Mouse (Mus musculus) myocyte (in vitro differentiated cells): Measurements from ENCODE around the gene Gm20388.

ENCODE experiments used
- CEBPB ChIP-seq: IDR thresholded peaks from 2 replicates; pipeline ENCODE4 v1.6.1; 2011; ENCODE audit warnings: mild to moderate bottlenecking, moderate library complexity; ENCODE audit not compliant: poor library complexity, insufficient read depth, severe bottlenecking
- E2F4 ChIP-seq: IDR thresholded peaks from one replicate; pipeline ENCODE4 v1.6.1; 2011; ENCODE audit warnings: mild to moderate bottlenecking, control low read depth, moderate library complexity; ENCODE audit not compliant: insufficient read depth
- MAX ChIP-seq: IDR thresholded peaks from one replicate; pipeline ENCODE4 v1.6.1; 2011; ENCODE audit warnings: low read depth, mild to moderate bottlenecking, control low read depth
- MYOD1 ChIP-seq, 3 experiments: IDR thresholded peaks; one replicate each; pipeline ENCODE4 v1.6.1; 2011; ENCODE audit warnings: control low read depth in 2 of 3, low read depth in 2 of 3, mild to moderate bottlenecking in 2 of 3, moderate library complexity in 1 of 3; ENCODE audit not compliant: insufficient read length in 2 of 3, control insufficient read depth in 1 of 3
- POLR2A ChIP-seq: IDR thresholded peaks from one replicate; pipeline ENCODE4 v1.6.1; 2011; ENCODE audit warnings: low read depth, mild to moderate bottlenecking, control low read depth, moderate library complexity; ENCODE audit not compliant: insufficient read length
- POLR2AphosphoS2 ChIP-seq: IDR thresholded peaks from one replicate; pipeline ENCODE4 v1.6.1; 2011; ENCODE audit warnings: low read depth, control low read depth; ENCODE audit not compliant: insufficient read length
- REST ChIP-seq: IDR thresholded peaks from one replicate; pipeline ENCODE4 v1.6.1; 2011; ENCODE audit warnings: mild to moderate bottlenecking, control low read depth, moderate library complexity; ENCODE audit not compliant: insufficient read depth, insufficient read length
- SRF ChIP-seq: IDR thresholded peaks from one replicate; pipeline ENCODE4 v1.6.1; 2011; ENCODE audit warnings: low read depth; ENCODE audit not compliant: control insufficient read depth, insufficient read length

DNA sequence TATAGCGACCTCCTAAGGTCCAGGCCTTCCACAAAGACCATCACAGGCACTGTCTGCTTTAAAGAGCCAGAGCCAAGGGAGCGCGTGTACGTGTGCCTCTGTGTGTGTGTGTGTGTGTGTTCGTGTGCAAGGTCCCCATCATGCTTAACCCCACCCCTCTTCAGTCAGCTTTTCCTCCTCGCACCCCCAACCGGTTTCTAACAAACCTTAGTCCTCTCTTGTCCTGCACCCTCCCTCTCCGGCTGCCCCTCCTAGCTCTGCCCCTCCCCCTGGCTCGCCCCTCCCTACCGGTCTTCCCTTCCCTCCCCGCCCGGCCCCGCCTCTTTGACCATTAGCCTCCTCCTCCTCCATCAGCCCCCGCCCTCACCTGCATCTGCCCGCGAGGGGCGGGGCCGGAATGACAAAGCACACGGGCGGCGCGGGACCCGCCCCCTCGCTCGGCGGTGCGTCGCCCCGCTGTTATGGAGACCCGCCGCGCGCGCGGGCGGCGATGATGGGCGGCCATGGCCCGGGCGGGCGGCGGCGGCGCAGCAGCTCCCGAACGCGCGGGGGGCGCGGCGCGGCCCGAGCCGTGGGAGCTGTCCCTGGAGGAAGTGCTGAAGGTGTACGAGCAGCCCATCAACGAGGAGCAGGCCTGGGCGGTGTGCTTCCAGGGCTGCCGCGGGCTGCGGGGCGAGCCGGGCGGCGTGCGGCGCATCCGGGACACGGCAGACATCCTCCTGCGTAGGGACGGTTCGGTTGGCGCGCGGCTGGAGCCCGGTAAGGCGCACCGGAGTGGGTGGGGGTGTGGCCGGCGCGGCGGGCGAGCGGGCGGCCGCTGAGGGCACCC is 3421.8 kb downstream of the Gm20388 start, which contains the start of gene Spire2:
- peak; percentile 34 for TF ChIP-seq POLR2A
- TF ChIP-seq E2F4, result no peak
- TF ChIP-seq MAX, result no peak
- no peak for TF ChIP-seq POLR2AphosphoS2
- TF ChIP-seq SRF, result no peak
- 0 out of 2 replicates have a peak, but pooled peaks have one; percentile 31 for TF ChIP-seq CEBPB
- peak in 1 of 3 experiments; percentile 45 for TF ChIP-seq MYOD1 (IDR thresholded peaks at IDR 0.05; ENCODE audit: control insufficient read depth in 1 of 3, insufficient read length in 2 of 3, low read depth in 2 of 3)
- TF ChIP-seq REST, result peak; percentile 90
